In the genomic region with DNA sequence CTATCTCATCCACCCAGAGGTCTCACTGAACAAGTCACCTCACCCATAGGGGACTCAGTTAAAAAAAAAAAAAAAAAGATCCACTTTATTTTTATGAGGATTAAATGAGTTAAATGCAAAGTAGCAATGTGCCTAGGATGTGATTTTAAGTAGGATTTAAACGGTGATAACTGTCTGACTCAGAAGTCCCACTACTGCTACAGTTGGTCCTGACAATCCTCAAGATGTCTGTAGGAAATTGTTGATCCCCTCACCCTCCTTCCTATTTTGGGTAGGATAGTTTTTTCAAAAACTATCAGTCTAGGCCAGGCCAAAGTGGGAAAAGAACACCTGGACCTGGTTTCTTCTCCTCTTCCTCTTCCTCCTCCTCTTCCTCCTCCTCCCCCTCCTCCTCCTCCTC, we compare ENCODE assay signal across 8 mouse cellular contexts. TPM values are rescaled to one million over a fixed set of nuclear protein-coding genes. Genes with fewer than 3 reads are reported as not detected.
DNase-seq lines count a peak whose midpoint lies in the region; ATAC-seq and TF ChIP-seq lines count a peak whose summit lies in the region.

No protein-coding gene starts in this region.

- no peak for DNase-seq in kidney, postnatal 14 days
- no peak for DNase-seq in embryonic facial prominence, embryonic 11.5 days (ENCODE audit: low spot score)
- DNase-seq in hindbrain, postnatal 0 days (ENCODE audit: low spot score), result no peak
- no peak for DNase-seq in midbrain, postnatal 0 days (ENCODE audit: low spot score)
- no peak for DNase-seq in cerebellum, postnatal 25 days
- DNase-seq in kidney, postnatal 36 days, result no peak

- H3K4me1 ChIP-seq in kidney, embryonic 15.5 days, result 0 out of 2 replicates have a peak, but pooled peaks cover 3% of the 10 kb centered on the region
- H3K4me1 ChIP-seq in embryonic facial prominence, embryonic 11.5 days (ENCODE audit: control insufficient read depth, insufficient read depth, low read length), result no peaks in the 10 kb centered on the region
- H3K4me1 ChIP-seq in hindbrain, postnatal 0 days (ENCODE audit: insufficient read depth, low read length), result no peaks in the 10 kb centered on the region; the same call in 1 of the 2 replicates
- no peaks in the 10 kb centered on the region for H3K4me1 ChIP-seq in midbrain, postnatal 0 days (ENCODE audit: insufficient read depth, low read length)

- ATAC-seq in kidney, embryonic 15.5 days (replicated peaks; ENCODE audit: low FRiP score), result no peak; the same call in 1 of the 2 replicates
- ATAC-seq in embryonic facial prominence, embryonic 11.5 days (replicated peaks; ENCODE audit: insufficient number of reproducible peaks, low FRiP score, low TSS enrichment, low read depth), result no peak
- no peak for ATAC-seq in hindbrain, postnatal 0 days
- ATAC-seq in midbrain, postnatal 0 days (ENCODE audit: low FRiP score), result no peak
- no peak for ATAC-seq in CD4-positive, CD25-positive, alpha-beta regulatory T cell, adult 4 months

- peak overlapping the region; percentile 56; the same call in 1 of the 2 replicates for H3K27ac ChIP-seq in kidney, embryonic 15.5 days
- H3K27ac ChIP-seq in embryonic facial prominence, embryonic 11.5 days (replicated peaks; ENCODE audit: low read depth, low read length), result no peak overlapping the region
- no peak overlapping the region for H3K27ac ChIP-seq in hindbrain, postnatal 0 days
- no peak overlapping the region for H3K27ac ChIP-seq in midbrain, postnatal 0 days (ENCODE audit: low read depth, low read length)

- H3K9me3 ChIP-seq in kidney, embryonic 15.5 days (replicated peaks), result no peaks in the 10 kb centered on the region
- H3K9me3 ChIP-seq in embryonic facial prominence, embryonic 11.5 days (replicated peaks; ENCODE audit: control insufficient read depth, low read length), result no peaks in the 10 kb centered on the region
- no peaks in the 10 kb centered on the region for H3K9me3 ChIP-seq in hindbrain, postnatal 0 days (ENCODE audit: low read length)
- H3K9me3 ChIP-seq in midbrain, postnatal 0 days (ENCODE audit: low read length), result no peaks in the 10 kb centered on the region

- 50% methylated on average over 1 of the region's 1 CpGs for WGBS in kidney, embryonic 15.5 days
- 66% methylated on average over 1 of the region's 1 CpGs for WGBS in embryonic facial prominence, embryonic 11.5 days
- 59% methylated on average over 1 of the region's 1 CpGs for WGBS in hindbrain, postnatal 0 days
- 50% methylated on average over 1 of the region's 1 CpGs for whole genome bisulfite sequencing in midbrain, postnatal 0 days

- H3K36me3 ChIP-seq in kidney, embryonic 15.5 days, result 0 out of 2 replicates have a peak, but pooled peaks cover 5% of the 10 kb centered on the region
- H3K36me3 ChIP-seq in embryonic facial prominence, embryonic 11.5 days (replicated peaks; ENCODE audit: control insufficient read depth, insufficient read depth, low read depth, low read length), result no peaks in the 10 kb centered on the region
- H3K36me3 ChIP-seq in hindbrain, postnatal 0 days (ENCODE audit: insufficient read depth, low read length), result no peaks in the 10 kb centered on the region; the same call in 1 of the 2 replicates
- H3K36me3 ChIP-seq in midbrain, postnatal 0 days (ENCODE audit: insufficient read depth, low read length), result no peaks in the 10 kb centered on the region

- TF ChIP-seq CTCF in hindbrain, postnatal 0 days (IDR thresholded peaks at IDR 0.05; ENCODE audit: low read depth), result no peak
- no peak for TF ChIP-seq CTCF in midbrain, postnatal 0 days (IDR thresholded peaks at IDR 0.05)

- H3K4me2 ChIP-seq in kidney, embryonic 15.5 days, result peak overlapping the region; percentile 82
- 0 out of 2 replicates have a peak overlapping the region, but pooled peaks have one; percentile 69 for H3K4me2 ChIP-seq in embryonic facial prominence, embryonic 11.5 days (ENCODE audit: low read depth, low read length)
- peak overlapping the region; percentile 92 for H3K4me2 ChIP-seq in hindbrain, postnatal 0 days (ENCODE audit: low read depth, low read length)
- peak overlapping the region; percentile 81 for H3K4me2 ChIP-seq in midbrain, postnatal 0 days (ENCODE audit: low read depth, low read length, poor library complexity, severe bottlenecking)

- peak overlapping the region; percentile 79; the same call in 1 of the 2 replicates for H3K4me3 ChIP-seq in kidney, embryonic 15.5 days (replicated peaks)
- no peak overlapping the region for H3K4me3 ChIP-seq in embryonic facial prominence, embryonic 11.5 days (ENCODE audit: low read depth, low read length)
- no peak overlapping the region for H3K4me3 ChIP-seq in hindbrain, postnatal 0 days (ENCODE audit: low read length)
- H3K4me3 ChIP-seq in midbrain, postnatal 0 days (ENCODE audit: low read depth, low read length), result peak overlapping the region; percentile 66

- no peak overlapping the region for H3K9ac ChIP-seq in kidney, embryonic 15.5 days
- H3K9ac ChIP-seq in embryonic facial prominence, embryonic 11.5 days (replicated peaks; ENCODE audit: low read length), result no peak overlapping the region
- no peak overlapping the region for H3K9ac ChIP-seq in hindbrain, postnatal 0 days (replicated peaks; ENCODE audit: low read length)
- no peak overlapping the region for H3K9ac ChIP-seq in midbrain, postnatal 0 days (replicated peaks; ENCODE audit: low read length, poor library complexity, severe bottlenecking)

- no peaks in the 10 kb centered on the region for H3K27me3 ChIP-seq in kidney, embryonic 15.5 days
- no peaks in the 10 kb centered on the region for H3K27me3 ChIP-seq in embryonic facial prominence, embryonic 11.5 days (ENCODE audit: control insufficient read depth, insufficient read depth, low read length)
- H3K27me3 ChIP-seq in hindbrain, postnatal 0 days (ENCODE audit: insufficient read depth, low read length), result no peaks in the 10 kb centered on the region
- no peaks in the 10 kb centered on the region for H3K27me3 ChIP-seq in midbrain, postnatal 0 days (ENCODE audit: insufficient read depth, low read length)

RNA-seq across cellular contexts. Expression of gene Pgap2, which starts 11.9 kb away (rescaled TPM):
- 72.3 and 75.2 TPM in 2 replicates for polyA plus RNA-seq in kidney, embryonic 15.5 days (2015; fragmentation: Nextera tagmentation; extraction: Ambion mirVana)
- 70.1 and 73.5 TPM in 2 replicates for polyA plus RNA-seq in embryonic facial prominence, embryonic 11.5 days (2014; fragmentation: Nextera tagmentation; extraction: Ambion mirVana)
- 50.0 and 73.0 TPM in 2 replicates for total RNA-seq in hindbrain, postnatal 0 days (2014; rRNA removed)
- polyA plus RNA-seq in hindbrain, postnatal 0 days (2015; fragmentation: Nextera tagmentation; extraction: Ambion mirVana), result 59.3 and 61.7 TPM in 2 replicates
- 56.6 TPM in 2 replicates for total RNA-seq in midbrain, postnatal 0 days (2014; rRNA removed)
- 51.7 and 54.9 TPM in 2 replicates for polyA plus RNA-seq in midbrain, postnatal 0 days (2015; fragmentation: Nextera tagmentation; extraction: Ambion mirVana)
- 10 to 100 TPM; 46.8 to 60.4 TPM for polyA plus RNA-seq in CD4-positive, CD25-positive, alpha-beta regulatory T cell, adult 4 months (2017; shearing (Covaris generic))

RNA-seq across cellular contexts. Expression of gene Nup98, which starts 11.9 kb away (rescaled TPM):
- polyA plus RNA-seq in kidney, embryonic 15.5 days (2015; fragmentation: Nextera tagmentation; extraction: Ambion mirVana), result 39.0 TPM in 2 replicates
- polyA plus RNA-seq in embryonic facial prominence, embryonic 11.5 days (2014; fragmentation: Nextera tagmentation; extraction: Ambion mirVana), result 47.9 and 49.0 TPM in 2 replicates
- total RNA-seq in hindbrain, postnatal 0 days (2014; rRNA removed), result 33.9 and 37.1 TPM in 2 replicates
- polyA plus RNA-seq in hindbrain, postnatal 0 days (2015; fragmentation: Nextera tagmentation; extraction: Ambion mirVana), result 11.0 and 11.2 TPM in 2 replicates
- total RNA-seq in midbrain, postnatal 0 days (2014; rRNA removed), result 36.3 and 39.5 TPM in 2 replicates
- polyA plus RNA-seq in midbrain, postnatal 0 days (2015; fragmentation: Nextera tagmentation; extraction: Ambion mirVana), result 10.0 and 10.2 TPM in 2 replicates
- 10 to 100 TPM; 37.2 to 39.6 TPM for polyA plus RNA-seq in CD4-positive, CD25-positive, alpha-beta regulatory T cell, adult 4 months (2017; shearing (Covaris generic))

RNA-seq across cellular contexts. Expression of gene Rhog, which starts 34.0 kb away (rescaled TPM):
- 53.1 and 59.1 TPM in 2 replicates for polyA plus RNA-seq in kidney, embryonic 15.5 days (2015; fragmentation: Nextera tagmentation; extraction: Ambion mirVana)
- 48.6 and 51.0 TPM in 2 replicates for polyA plus RNA-seq in embryonic facial prominence, embryonic 11.5 days (2014; fragmentation: Nextera tagmentation; extraction: Ambion mirVana)
- 12.8 and 17.0 TPM in 2 replicates for total RNA-seq in hindbrain, postnatal 0 days (2014; rRNA removed)
- polyA plus RNA-seq in hindbrain, postnatal 0 days (2015; fragmentation: Nextera tagmentation; extraction: Ambion mirVana), result 22.1 and 22.6 TPM in 2 replicates
- 11.0 and 11.3 TPM in 2 replicates for total RNA-seq in midbrain, postnatal 0 days (2014; rRNA removed)
- 15.8 and 17.2 TPM in 2 replicates for polyA plus RNA-seq in midbrain, postnatal 0 days (2015; fragmentation: Nextera tagmentation; extraction: Ambion mirVana)
- polyA plus RNA-seq in CD4-positive, CD25-positive, alpha-beta regulatory T cell, adult 4 months (2017; shearing (Covaris generic)), result 100 to 1,000 TPM; 146 to 173 TPM

RNA-seq across cellular contexts. Expression of gene Stim1, which starts 45.7 kb away (rescaled TPM):
- polyA plus RNA-seq in kidney, embryonic 15.5 days (2015; fragmentation: Nextera tagmentation; extraction: Ambion mirVana), result 14.8 and 16.2 TPM in 2 replicates
- polyA plus RNA-seq in embryonic facial prominence, embryonic 11.5 days (2014; fragmentation: Nextera tagmentation; extraction: Ambion mirVana), result 10.6 and 11.1 TPM in 2 replicates
- 32.9 and 34.6 TPM in 2 replicates for total RNA-seq in hindbrain, postnatal 0 days (2014; rRNA removed)
- 17.5 and 17.9 TPM in 2 replicates for polyA plus RNA-seq in hindbrain, postnatal 0 days (2015; fragmentation: Nextera tagmentation; extraction: Ambion mirVana)
- total RNA-seq in midbrain, postnatal 0 days (2014; rRNA removed), result 26.6 and 30.7 TPM in 2 replicates
- 15.4 and 17.1 TPM in 2 replicates for polyA plus RNA-seq in midbrain, postnatal 0 days (2015; fragmentation: Nextera tagmentation; extraction: Ambion mirVana)
- 10 to 100 TPM; 48.9 to 54.7 TPM for polyA plus RNA-seq in CD4-positive, CD25-positive, alpha-beta regulatory T cell, adult 4 months (2017; shearing (Covaris generic))

Comparison
In these comparisons a context has a peak if more than half of its experiments do, and no peak if none do; other contexts are left out.
1. H3K4me3 ChIP-seq: peak in kidney, embryonic 15.5 days (single experiment) and midbrain, postnatal 0 days (single experiment); none in embryonic facial prominence, embryonic 11.5 days (single experiment) and hindbrain, postnatal 0 days (single experiment).
2. Peak in every context shown above with its lines, with median percentiles within 50 percentile points of each other: H3K4me2 ChIP-seq.